Mouse (Mus musculus) gonadal fat pad, adult 2 months (tissue): Measurements from ENCODE around the gene Dysf. TPM values are rescaled to one million over a fixed set of nuclear protein-coding genes. Genes with fewer than 3 reads are reported as not detected.
"Not testable (repeated sequence)": the region's sequence is repeated elsewhere in the genome, so short reads cannot be mapped to it uniquely, and the experiment has no call there.

ENCODE experiments used
- DNase-seq: peaks from one replicate; pipeline ENCODE4 v3.0.0-alpha.2; 2012; ENCODE audit warnings: low read depth
- polyA plus RNA-seq: library from polyadenylated mRNA; depleted of rRNA; stranded (reverse); fragments of >200 nt; gene quantifications from 2 replicates; pipeline ENCODE4 v1.2.3, GENCODE M21; 2012; rRNA removed

The Dysf gene
- polyA plus RNA-seq: 42.4 and 55.4 TPM in 2 replicates

GRCm38 (mm10) chr6:84008363-84009171, at the start of gene Dysf:
Gene Dysf (plus strand): TSS chr6:84008590.
- no peak for DNase-seq

DNA sequence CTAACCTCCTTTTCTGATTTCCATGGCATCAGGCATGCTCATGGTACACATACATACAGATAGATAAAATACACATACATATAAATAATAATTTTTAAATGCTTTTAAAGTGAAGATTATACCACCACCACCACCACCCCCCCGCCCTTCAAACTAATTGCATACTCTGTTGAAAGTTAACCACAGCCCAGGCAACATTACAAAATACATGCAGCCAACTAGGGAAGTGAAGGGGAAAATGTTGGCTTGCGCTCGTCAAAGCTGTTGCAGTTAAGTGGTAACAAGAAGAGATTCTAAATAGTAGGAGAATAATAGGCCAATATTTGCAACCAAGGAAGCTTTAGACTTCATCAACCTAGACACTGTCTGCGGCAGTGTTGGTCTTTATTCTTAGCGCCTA, 20.7 kb upstream of the Dysf start:
- DNase-seq: no peak

DNA sequence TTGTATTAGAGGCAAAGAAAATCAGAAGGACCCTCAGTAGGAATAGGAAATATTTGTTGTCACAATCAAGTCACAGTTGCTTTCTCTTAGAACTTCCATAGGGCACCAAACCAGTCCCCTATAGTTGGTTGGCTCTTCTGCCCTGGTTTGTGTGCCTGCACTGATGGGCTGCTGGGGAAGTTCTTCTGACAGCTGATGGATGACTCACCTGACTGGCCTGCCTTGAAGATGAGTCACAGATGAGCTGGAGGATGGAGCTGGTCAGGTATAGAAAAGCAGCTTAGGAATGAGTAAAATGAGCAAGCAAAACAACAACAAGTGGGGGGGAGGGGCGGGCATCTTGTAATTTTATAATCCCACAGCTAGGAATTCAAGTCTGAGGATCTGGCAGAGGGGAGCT, 5.7 kb upstream of the Dysf start:
- no peak for DNase-seq

- no peak for DNase-seq
These were observed 4.1 kb upstream of the Dysf start for GRCm38 (mm10) chr6:84004295-84004694.

- no peak for DNase-seq
These were observed 932 bp downstream of the Dysf start for GRCm38 (mm10) chr6:84009172-84009872.

- DNase-seq: no peak
These were observed 1.5 kb downstream of the Dysf start for GRCm38 (mm10) chr6:84009915-84010302.

- no peak for DNase-seq
These were observed 2.2 kb downstream of the Dysf start for GRCm38 (mm10) chr6:84010303-84011225.

GRCm38 (mm10) chr6:84014961-84015683, 6.7 kb downstream of the Dysf start:
- not testable (repeated sequence) for DNase-seq

- DNase-seq: no peak
These were observed 8.5 kb downstream of the Dysf start for GRCm38 (mm10) chr6:84016851-84017250.

DNA sequence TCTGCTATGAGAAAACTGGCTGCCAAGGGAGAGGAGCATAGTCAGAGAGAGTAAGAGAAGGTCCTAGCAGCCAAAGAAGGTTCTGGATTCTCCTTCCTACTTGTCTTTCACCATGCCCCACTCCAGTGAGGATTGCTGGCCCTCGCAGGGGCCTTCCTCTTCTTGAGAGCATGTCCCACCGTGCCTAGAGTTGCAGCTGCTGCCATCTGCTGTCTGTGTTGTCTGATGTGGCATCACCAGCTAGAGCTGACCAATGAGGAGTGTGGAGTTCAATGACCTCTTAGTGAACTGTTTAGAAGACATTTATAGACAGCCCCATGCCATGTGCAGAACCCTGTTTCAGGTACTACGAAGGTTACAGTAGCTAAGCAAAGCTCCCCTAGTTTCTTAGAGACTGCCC, 9.0 kb downstream of the Dysf start:
- DNase-seq: no peak

DNA sequence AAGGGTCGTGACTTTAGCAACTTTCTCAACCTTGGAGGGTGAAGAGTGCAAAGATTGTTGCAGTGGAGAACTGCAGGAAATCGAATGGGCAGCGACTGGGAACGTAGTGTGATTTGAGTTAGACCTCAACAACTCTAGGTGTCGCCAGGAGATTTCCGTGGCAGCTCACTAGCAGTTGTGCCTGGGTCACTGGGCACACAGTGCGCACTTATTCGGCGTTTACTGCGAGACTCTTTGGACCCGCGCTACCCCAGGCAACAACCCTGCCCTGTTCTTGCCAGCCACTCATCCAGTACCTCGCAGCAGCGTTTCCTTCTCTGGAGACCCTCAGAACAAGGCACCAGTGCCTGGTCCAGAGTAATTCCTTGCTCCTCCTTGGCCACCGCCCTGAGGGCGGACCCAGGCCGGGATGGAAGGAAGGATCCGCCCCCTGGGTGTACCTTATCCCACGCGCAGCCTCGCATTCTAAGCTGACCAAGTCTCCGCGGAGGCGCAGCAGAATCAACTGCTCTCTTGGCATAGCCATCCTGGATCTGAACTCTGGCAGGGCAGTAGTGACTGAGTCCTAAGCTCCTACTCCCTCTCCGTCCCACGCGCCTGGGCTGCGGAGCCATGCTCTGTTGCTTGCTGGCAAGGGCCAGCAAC, 10.6 kb downstream of the Dysf start:
- DNase-seq: no peak

- no peak for DNase-seq
These were observed 11.6 kb downstream of the Dysf start for GRCm38 (mm10) chr6:84020002-84020401.

DNA sequence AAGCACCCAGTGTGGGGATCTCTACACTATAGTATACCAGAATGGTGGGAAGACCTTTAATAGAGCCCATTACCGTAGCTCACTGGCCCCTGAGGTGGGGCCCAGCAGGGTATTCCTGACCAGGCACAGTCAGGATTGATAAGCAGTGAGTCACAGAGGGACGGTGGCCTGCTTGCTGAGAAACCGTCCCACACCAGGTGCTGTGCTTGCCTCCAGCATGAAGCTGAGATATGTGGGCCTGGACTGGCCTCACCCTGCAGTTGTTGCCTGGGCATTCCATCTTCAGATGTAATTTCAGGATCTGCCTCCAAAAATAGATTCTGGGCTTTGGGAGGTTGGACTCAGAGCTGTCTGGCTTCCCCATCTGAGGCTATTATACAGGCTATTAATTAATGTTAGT, 13.6 kb downstream of the Dysf start:
- no peak for DNase-seq

DNA sequence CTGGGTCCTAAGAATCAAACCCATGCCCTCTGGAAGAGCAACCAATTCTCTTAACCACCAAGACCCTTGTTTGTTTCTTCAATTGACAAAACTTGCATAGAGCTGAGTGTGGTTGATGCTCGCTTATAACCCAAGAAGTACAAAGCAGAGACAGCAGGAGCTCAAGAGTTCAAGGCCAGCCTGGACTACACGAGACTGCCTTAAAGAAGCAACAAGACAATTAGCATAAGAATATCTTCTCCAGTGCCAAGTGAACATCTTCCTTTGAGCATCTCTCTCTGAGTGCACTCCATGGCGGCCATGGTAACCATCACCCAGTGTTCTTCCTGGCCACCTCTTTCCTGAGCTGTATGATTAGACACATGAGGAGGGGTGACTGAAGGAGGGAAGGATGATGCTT, 17.2 kb downstream of the Dysf start:
- DNase-seq: no peak

GRCm38 (mm10) chr6:84028791-84029190, 20.4 kb downstream of the Dysf start:
- no peak for DNase-seq

DNA sequence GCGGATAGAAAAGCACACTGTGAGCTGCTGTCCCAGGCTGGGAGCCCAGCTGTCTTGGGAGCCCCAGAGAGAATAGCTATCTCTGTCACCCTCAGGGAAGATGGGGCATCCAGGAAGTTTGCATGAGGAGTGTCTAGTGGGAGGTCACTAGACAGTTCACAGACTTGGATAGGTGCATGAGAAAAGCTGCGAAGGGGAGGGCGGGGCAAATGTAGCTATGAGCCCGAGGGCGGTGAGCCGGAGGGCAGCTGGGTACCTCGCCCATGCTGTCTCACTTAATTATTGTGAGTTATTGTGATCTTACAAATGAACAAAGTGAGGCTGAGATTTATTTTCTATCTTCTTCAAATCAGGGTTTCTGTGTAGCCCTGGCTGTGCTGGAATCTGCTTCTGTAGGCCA, 21.4 kb downstream of the Dysf start:
- DNase-seq: no peak

DNA sequence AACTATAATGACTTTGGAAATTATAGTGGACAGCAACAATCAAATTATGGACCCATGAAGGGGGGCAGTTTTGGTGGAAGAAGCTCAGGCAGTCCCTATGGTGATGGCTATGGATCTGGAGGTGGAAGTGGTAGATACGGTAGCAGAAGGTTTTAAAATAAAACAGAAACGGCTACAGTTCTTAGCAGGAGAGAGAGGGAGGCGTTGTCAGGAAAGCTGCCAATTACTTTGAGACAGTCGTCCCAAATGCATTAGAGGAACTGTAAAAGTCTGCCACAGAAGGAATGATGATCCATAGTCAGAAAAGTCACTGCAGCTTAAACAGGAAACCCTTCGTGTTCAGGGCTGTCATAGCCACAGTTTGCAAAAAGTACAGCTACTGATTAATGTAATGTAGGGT, 24.1 kb downstream of the Dysf start:
- DNase-seq: not testable (repeated sequence)

GRCm38 (mm10) chr6:84043251-84043940, 35.0 kb downstream of the Dysf start:
- no peak for DNase-seq

- no peak for DNase-seq
These were observed 36.3 kb downstream of the Dysf start for GRCm38 (mm10) chr6:84044679-84045078.

DNA sequence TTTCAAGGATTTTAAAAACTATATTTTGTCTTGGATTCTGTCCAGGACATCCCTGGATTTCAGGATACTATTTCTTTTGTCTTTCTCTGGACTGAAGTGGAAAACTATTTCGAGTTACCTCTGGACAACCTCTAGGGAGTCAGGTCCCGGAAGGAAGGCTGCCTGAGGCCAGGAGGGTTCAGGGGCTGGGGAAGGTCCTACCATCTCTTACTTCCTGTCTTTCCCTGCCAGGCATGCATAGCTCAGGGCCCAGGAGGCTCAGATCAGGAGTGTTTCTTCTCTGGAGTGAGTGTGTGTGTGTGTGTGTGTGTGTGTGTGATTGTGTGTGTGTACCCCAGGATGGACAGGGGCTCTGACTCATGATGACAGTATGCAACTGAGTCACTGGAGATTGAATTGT, 40.5 kb downstream of the Dysf start:
- DNase-seq: no peak
